Mouse (Mus musculus): ENCODE results near the gene Gnptab. TPM values are rescaled to one million over a fixed set of nuclear protein-coding genes. Genes with fewer than 3 reads are reported as not detected.

Gene Gnptab
- polyA plus RNA-seq, 1 experiment from 2014 or later, result 12.8 TPM

DNA sequence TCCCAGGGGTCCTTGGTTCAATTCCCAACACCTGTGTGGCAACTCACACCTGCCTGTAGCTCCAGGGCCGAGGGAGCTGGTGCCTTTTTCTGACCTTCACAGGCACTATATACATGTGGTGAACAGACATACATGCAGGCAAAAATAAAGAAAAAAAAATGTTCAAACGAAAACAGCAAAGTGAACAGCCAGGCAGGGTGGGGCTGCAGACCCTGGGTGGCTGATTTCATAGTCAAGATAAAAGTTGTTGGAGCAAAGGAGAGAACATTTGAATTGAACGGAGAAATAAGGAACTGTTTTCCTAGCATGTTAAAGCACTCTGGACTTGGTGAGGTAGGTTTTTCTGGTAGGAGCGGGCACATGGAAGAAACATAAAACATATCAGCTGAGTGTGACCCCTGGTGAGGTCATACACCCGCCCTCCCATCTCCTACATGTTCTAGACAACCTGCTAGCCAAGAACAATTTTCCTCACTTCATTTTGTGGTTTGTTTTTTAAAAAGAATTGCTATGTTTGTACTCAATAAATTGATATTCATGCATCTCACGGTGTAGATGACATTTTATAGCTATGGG is 19.8 kb downstream of the Gnptab start:
- Histone ChIP-seq H3K27ac (no peak overlapping the region), H3K36me3 (replicated peaks) (no peaks in the 10 kb centered on the region), H3K4me2 (no peak overlapping the region), H3K27me3 (no peaks in the 10 kb centered on the region), H3K9me3 (no peaks in the 10 kb centered on the region), H3K9ac (no peak overlapping the region), H3K4me3 (replicated peaks) (no peak overlapping the region), H3K4me1 (no peaks in the 10 kb centered on the region)
- ATAC-seq (ENCODE audit: low FRiP score), result no peak
- WGBS, result 90% methylated on average over 6 of the region's 6 CpGs

DNA sequence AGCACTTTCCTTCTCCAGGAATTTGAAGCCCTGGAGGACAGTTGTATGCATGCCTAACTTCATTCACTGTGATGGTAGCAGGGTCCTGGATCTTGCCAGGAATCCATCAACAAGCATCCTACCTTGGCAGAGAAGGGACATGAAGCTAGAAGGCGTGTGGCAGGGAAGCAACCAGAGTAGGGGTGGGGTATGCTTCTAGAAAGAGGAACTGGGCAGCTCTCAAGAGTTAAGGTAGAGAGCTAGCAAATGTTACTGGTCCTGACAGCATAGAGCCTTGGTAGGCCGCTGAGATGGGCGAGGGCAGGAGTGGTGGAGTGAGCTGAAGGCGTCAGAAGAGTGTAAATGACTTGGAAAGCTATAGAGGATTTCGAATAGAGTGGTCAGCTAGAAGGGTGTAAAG is 20.3 kb downstream of the Gnptab start:
- Histone ChIP-seq H3K4me3 (replicated peaks) (no peak overlapping the region), H3K4me2 (no peak overlapping the region), H3K9me3 (no peaks in the 10 kb centered on the region), H3K27ac (no peak overlapping the region), H3K36me3 (replicated peaks) (no peaks in the 10 kb centered on the region), H3K9ac (no peak overlapping the region), H3K4me1 (no peaks in the 10 kb centered on the region), H3K27me3 (no peaks in the 10 kb centered on the region)
- WGBS, result 92% methylated on average over 5 of the region's 5 CpGs
- ATAC-seq (ENCODE audit: low FRiP score), result no peak

DNA sequence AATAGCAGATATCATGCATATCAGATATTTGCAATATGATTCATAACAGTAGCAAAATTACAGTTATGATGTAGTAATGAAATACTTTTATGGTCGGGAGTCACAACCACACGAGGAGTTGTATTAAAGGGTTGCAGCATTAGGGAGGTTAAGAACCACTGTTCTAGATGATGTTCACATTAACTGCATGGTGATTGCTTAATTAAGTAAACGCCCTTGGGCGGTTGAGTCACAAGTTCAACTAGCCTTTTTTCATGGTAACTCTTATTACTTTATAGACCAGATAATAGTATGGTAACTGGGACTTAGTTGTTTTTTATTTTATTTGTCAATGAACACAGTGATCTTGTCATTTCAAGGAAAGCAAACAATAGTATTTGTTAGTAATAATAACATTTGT is 24.1 kb downstream of the Gnptab start:
- no peaks in the 10 kb centered on the region for H3K4me1 ChIP-seq
- no peaks in the 10 kb centered on the region for H3K36me3 ChIP-seq (replicated peaks)
- ATAC-seq (ENCODE audit: low FRiP score), result no peak
- WGBS, result 90% methylated on average over 4 of the region's 4 CpGs
- H3K9ac ChIP-seq, result no peak overlapping the region
- no peak overlapping the region for H3K4me2 ChIP-seq
- H3K4me3 ChIP-seq (replicated peaks), result no peak overlapping the region
- no peaks in the 10 kb centered on the region for H3K27me3 ChIP-seq
- H3K27ac ChIP-seq, result no peak overlapping the region
- H3K9me3 ChIP-seq, result no peaks in the 10 kb centered on the region

DNA sequence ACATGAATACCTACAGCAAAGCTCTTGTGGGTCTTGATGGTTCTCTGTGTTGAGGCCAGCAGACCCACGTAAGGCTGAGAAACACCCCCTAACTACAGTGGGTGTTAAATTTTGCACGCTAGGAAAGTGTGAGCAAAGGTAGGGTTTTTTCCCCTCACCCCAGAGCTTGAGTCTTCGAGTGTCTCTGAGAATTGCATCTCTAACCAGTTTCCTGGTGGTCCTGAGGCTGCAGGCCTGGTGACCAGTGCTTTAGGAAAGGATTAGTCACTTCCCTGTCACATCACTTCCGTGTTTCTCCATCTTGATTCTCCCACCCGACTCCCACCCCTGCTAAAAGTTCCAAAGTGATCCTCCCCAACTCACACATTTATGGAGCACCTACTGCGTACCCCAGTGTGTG is 25.3 kb downstream of the Gnptab start:
- no peaks in the 10 kb centered on the region for H3K36me3 ChIP-seq (replicated peaks)
- no peaks in the 10 kb centered on the region for H3K4me1 ChIP-seq
- no peaks in the 10 kb centered on the region for H3K9me3 ChIP-seq
- H3K9ac ChIP-seq, result no peak overlapping the region
- H3K4me3 ChIP-seq (replicated peaks), result no peak overlapping the region
- no peak overlapping the region for H3K27ac ChIP-seq
- no peak overlapping the region for H3K4me2 ChIP-seq
- no peaks in the 10 kb centered on the region for H3K27me3 ChIP-seq
- 89% methylated on average over 6 of the region's 6 CpGs for WGBS
- no peak for ATAC-seq (ENCODE audit: low FRiP score)

DNA sequence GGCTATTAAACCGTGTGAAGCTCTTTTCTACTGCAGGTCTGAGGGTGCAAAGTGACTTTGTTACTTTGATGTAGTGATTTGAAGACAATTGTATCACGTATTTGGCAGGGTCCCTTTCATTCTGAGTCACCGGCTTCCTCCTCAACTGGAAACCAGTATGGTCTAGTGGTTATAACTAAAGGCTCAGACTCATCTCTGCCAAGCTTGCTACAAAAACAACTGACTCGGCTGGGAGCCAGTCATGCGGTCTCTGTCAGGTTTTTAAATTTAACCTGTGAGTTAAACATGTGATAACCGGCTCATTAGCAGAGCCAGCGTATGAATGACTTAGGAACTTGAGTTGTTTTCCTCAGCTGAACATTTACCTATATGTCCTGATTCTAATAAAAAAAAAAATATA is 26.9 kb downstream of the Gnptab start:
- Histone ChIP-seq H3K4me3 (replicated peaks) (no peak overlapping the region), H3K4me1 (no peaks in the 10 kb centered on the region), H3K27me3 (no peaks in the 10 kb centered on the region), H3K4me2 (no peak overlapping the region), H3K36me3 (replicated peaks) (no peaks in the 10 kb centered on the region), H3K27ac (no peak overlapping the region), H3K9me3 (no peaks in the 10 kb centered on the region), H3K9ac (no peak overlapping the region)
- WGBS, result 87% methylated on average over 7 of the region's 7 CpGs
- ATAC-seq (ENCODE audit: low FRiP score), result no peak

DNA sequence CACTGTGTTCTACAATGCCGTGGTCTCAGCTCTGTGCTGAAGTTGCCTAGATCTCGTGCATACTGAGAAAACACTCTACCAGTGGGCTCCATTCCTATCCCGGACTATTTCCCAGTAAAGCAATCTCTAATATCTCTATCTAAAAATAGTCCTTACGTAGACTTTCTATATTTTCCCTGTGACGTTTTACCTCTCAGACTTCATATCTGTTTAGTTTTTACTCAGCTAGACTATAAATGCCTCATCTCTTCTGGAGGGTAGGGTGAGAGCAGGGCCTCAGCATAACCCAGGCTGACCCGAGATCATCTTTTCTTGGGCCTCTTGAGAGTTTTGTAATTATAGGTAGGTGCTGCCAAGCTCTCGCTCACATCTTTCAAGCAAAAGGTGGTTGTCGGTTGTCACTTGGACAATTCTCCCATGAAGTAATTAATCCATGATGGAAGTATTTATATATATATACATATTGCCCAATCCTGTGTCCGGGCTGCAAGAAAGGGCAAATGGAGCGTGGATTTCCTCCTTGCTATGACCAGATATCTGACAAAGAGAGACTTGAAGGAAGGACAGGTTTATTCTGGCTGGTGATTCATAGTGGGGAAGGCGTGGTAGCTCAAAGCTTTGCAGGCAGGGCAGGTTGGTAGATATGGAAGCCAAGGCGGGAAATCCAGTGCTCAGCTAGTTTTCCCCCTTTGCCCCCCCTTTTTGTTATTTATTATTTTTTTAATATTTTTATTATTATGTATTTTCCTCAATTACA is 29.1 kb downstream of the Gnptab start:
- Histone ChIP-seq H3K4me1 (no peaks in the 10 kb centered on the region), H3K36me3 (replicated peaks) (no peaks in the 10 kb centered on the region), H3K9ac (no peak overlapping the region), H3K9me3 (no peaks in the 10 kb centered on the region), H3K27ac (no peak overlapping the region), H3K27me3 (no peaks in the 10 kb centered on the region), H3K4me2 (no peak overlapping the region), H3K4me3 (replicated peaks) (no peak overlapping the region)
- no peak for ATAC-seq (ENCODE audit: low FRiP score)
- WGBS, result 94% methylated on average over 12 of the region's 12 CpGs

DNA sequence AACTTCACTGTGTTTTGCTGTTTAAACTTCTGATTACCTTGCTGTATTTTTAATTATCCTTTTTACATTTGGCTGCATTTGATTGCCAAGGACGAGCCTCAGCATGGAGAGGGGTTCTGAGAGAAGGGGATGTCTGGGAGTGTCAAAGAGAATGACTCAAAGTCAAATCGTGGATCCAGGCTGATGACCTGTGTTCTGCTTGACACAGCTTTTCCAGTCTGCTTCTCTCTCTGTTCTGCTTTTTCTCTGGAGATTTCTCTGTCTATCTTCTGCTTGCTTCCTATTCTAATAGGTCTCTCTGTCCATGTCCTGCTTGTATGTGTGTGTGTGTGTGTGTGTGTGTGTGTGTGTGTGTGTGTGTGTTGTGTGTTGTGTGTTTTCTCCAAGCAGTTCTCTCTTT is 30.8 kb downstream of the Gnptab start:
- Histone ChIP-seq H3K4me2 (no peak overlapping the region), H3K9ac (no peak overlapping the region), H3K4me3 (replicated peaks) (no peak overlapping the region), H3K36me3 (replicated peaks) (no peaks in the 10 kb centered on the region), H3K4me1 (no peaks in the 10 kb centered on the region), H3K27ac (no peak overlapping the region), H3K9me3 (no peaks in the 10 kb centered on the region), H3K27me3 (no peaks in the 10 kb centered on the region)
- WGBS, result 83% methylated on average over 2 of the region's 2 CpGs
- ATAC-seq (ENCODE audit: low FRiP score), result no peak

DNA sequence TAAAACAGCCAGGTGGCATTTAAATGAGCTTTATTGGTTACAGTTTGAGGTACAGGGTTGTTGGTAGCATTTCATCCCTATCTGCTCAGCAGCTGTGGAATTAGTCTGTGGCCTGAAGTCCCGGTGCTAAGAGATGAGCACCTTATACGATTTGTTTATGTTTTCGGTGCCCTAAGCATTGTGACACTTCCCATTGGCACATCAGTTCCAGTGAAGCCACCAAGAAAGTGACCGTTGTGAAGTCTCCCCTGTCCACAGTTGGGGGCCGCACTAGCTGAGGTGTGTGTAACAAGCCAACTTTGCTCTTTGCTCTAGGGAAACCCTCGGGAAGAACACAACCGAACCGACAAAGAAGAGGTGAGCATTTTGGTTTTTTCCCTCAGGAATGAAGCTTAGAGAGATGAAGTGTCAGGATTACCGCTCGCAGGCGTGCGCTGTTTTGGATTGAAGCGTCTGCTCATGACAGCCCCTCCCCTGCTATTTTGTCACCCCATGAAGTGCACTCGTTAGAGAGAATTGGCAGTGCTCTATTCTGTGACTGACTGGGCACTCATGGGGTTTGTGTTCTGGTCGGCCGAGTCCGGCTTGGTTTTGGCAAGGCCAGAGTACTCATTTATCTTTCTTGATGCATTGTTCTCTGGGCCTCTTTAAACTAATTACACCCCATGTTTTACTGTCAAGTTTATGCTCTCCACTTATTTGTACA is 33.5 kb downstream of the Gnptab start:
- 63% methylated on average over 17 of the region's 17 CpGs for WGBS
- no peak overlapping the region for H3K9ac ChIP-seq
- no peaks in the 10 kb centered on the region; the same call in 1 of the 2 replicates for H3K36me3 ChIP-seq (replicated peaks)
- H3K27ac ChIP-seq, result no peak overlapping the region
- no peak overlapping the region for H3K4me2 ChIP-seq
- ATAC-seq (ENCODE audit: low FRiP score), result no peak
- no peak overlapping the region for H3K4me3 ChIP-seq (replicated peaks)
- no peaks in the 10 kb centered on the region for H3K27me3 ChIP-seq
- H3K9me3 ChIP-seq, result no peaks in the 10 kb centered on the region
- H3K4me1 ChIP-seq, result no peaks in the 10 kb centered on the region

DNA sequence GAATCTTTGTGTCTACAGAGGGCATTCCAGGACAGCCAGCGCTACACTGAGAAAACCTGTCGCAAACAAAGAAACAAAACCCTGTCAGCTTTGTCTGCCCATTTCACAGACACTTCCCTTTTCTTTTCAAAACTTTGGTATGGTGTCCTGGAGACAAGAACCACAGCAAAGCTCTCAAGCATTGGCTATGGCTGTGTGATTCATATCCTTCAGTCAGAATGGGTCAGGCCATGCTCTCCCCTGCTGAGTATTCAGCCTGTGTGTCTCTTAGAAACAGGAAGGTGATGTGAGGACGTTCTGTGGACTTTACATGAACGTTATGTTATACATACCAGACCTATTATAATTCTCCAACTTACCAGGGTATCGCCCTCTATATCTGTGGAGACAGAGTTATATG is 38.8 kb downstream of the Gnptab start:
- H3K27me3 ChIP-seq, result no peaks in the 10 kb centered on the region
- ATAC-seq (ENCODE audit: low FRiP score), result no peak
- H3K4me1 ChIP-seq, result no peaks in the 10 kb centered on the region
- 93% methylated on average over 5 of the region's 5 CpGs for WGBS
- H3K4me3 ChIP-seq (replicated peaks), result no peak overlapping the region
- H3K4me2 ChIP-seq, result no peak overlapping the region
- H3K9ac ChIP-seq, result no peak overlapping the region
- peaks cover 10% of the 10 kb centered on the region; the same call in 1 of the 2 replicates for H3K36me3 ChIP-seq (replicated peaks)
- H3K9me3 ChIP-seq, result no peaks in the 10 kb centered on the region
- no peak overlapping the region for H3K27ac ChIP-seq

DNA sequence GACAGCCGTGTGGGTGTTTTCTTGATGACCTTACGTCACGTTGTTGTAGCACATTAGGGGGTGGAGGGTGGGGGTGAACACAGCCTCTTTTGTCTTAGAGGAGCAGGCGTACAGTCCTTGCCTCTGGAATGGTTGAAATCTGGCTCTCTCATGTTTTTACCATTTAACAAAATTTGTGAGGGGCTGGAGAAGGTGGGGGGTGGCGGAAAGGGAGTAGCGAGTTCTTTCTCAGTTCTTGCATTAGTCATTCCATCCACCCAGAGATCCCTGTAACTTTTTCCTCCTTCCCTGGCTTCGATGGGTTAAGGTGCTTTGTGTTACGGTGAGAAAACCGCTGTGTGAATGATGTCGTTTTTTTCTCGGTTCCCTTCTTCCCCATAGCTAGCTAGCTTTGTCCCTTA is 41.2 kb downstream of the Gnptab start:
- Histone ChIP-seq H3K9ac (no peak overlapping the region), H3K4me1 (no peaks in the 10 kb centered on the region), H3K36me3 (replicated peaks) (peaks cover 12% of the 10 kb centered on the region; the same call in 1 of the 2 replicates), H3K9me3 (no peaks in the 10 kb centered on the region), H3K27me3 (no peaks in the 10 kb centered on the region), H3K27ac (no peak overlapping the region), H3K4me2 (no peak overlapping the region), H3K4me3 (replicated peaks) (no peak overlapping the region)
- whole genome bisulfite sequencing, result 77% methylated on average over 11 of the region's 11 CpGs
- ATAC-seq (ENCODE audit: low FRiP score), result no peak

DNA sequence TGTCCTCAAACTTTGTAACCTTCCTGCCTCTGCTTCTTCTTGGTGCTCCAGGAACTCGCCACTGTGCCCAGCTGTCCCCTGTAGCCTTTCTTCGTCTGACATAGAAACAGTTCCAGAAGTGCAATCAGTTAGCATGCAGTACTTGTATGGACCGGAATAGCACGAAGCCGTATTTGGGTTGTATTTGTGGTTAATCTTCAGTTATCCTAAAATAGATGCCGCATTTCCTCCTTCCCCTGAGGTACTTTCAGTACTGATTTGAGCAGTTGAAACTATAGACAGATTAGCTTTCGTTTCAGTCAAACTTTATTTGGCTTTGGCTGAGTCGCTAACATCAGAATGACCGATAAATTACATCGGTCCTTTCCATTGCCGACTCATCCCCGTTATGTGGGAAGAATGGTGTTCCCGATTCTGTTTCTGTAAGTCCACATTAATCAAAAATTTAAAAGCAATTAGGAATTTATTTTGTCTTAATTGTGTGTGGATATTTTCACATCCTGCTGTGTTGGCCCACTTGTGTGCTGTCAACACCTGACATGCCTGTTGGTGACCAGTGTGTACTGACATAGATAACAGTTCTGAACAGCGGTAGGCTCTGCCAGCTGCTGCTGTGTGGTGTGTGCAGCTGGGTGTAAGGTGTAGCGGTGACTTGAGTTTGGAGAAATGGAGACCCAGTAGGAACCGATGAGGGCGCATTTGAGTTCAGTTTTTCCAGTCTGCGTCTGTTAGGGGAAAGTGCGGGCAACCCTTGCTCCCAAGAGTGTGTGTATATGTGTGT is 41.9 kb downstream of the Gnptab start:
- H3K4me2 ChIP-seq, result no peak overlapping the region
- ATAC-seq (ENCODE audit: low FRiP score), result no peak
- no peaks in the 10 kb centered on the region for H3K27me3 ChIP-seq
- no peak overlapping the region for H3K9ac ChIP-seq
- no peaks in the 10 kb centered on the region for H3K4me1 ChIP-seq
- whole genome bisulfite sequencing, result 93% methylated on average over 19 of the region's 19 CpGs
- no peak overlapping the region for H3K27ac ChIP-seq
- H3K36me3 ChIP-seq (replicated peaks), result peaks cover 12% of the 10 kb centered on the region; the same call in 1 of the 2 replicates
- no peak overlapping the region for H3K4me3 ChIP-seq (replicated peaks)
- H3K9me3 ChIP-seq, result no peaks in the 10 kb centered on the region

DNA sequence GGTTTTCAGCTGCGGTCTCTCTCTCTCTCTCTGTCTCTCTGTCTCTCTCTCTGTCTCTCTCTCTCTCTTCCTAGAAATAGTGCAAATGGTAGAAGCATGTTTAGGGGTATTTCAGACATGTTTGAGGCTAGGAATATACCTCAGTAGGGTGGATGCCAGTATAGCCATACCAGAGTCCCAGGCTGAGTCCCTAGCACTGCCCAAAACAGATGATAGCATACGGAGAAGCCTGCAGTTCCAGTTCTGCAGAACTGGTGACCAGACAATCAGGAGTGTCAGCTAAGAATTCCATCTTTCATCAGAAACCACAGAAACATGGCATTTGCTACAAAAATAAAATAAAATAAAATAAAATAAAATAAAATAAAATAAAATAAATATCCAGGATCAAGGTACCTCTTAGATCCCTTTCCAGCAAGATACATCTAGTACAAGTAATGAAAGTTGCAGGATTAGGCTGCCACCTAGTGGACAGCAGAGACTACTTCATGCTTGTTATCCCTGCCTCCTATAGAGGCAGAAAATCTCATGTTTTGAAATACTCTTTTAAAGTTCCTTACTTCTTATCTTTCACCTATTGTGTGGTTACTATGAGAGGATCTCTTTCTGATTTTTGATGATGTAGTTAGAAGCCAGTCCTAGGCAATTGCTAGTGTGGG is 47.4 kb downstream of the Gnptab start:
- Histone ChIP-seq H3K4me1 (no peaks in the 10 kb centered on the region), H3K4me2 (no peak overlapping the region), H3K4me3 (replicated peaks) (no peak overlapping the region), H3K27ac (no peak overlapping the region), H3K9ac (no peak overlapping the region), H3K9me3 (no peaks in the 10 kb centered on the region), H3K36me3 (replicated peaks) (peaks cover 17% of the 10 kb centered on the region), H3K27me3 (no peaks in the 10 kb centered on the region)
- 93% methylated on average over 2 of the region's 2 CpGs for WGBS
- ATAC-seq (ENCODE audit: low FRiP score), result peak; percentile 77; the same call in 1 of the 2 replicates
